Mouse (Mus musculus) naive thymus-derived CD4-positive, alpha-beta T cell, adult 2 months (primary cell): Measurements from ENCODE around the gene Ovol2.

Experiments
- DNase-seq: peaks from one replicate; pipeline ENCODE4 v3.0.0-alpha.2; 2011; ENCODE audit warnings: low read depth

Ovol2 gene

DNA sequence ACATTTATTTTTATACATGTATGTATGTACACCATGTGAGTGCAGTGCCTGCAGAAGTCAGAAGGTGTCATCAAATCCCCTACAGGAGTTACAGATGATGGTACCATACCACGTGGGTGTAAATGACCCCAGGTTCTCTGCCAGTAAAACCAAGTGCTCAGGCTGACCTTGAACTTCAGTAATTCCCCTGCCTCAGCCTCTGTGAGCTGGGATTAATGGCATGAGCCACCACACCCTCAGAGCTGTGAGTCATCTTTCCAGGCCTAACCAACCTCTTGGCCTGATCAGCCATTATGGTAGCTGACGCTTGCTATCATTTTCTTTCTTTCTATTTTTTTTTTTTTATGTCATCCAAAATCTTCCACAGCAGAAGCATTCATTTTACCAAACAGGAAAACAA lies 20.6 kb downstream of the Ovol2 start:
- DNase-seq, result no peak

DNA sequence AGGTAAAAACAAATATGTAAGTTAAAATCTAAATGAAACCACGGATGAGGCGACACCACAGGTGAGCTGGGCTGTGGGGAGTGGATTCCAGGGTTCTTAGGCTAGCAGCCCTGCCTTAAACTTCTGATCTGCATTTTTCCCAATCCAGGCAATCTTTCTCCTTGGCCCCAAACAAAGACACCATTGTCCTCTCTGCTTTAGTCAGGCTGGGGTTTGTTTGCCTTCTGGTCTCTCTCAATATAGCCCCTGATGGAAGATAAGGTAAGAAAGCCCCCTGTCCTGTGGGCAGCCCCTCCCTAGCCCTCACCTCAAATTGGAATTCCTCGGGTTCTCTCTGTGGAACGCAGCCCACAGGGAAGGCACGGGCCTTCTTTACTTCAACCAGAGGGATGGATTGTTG lies 21.7 kb downstream of the Ovol2 start:
- DNase-seq, result no peak

DNA sequence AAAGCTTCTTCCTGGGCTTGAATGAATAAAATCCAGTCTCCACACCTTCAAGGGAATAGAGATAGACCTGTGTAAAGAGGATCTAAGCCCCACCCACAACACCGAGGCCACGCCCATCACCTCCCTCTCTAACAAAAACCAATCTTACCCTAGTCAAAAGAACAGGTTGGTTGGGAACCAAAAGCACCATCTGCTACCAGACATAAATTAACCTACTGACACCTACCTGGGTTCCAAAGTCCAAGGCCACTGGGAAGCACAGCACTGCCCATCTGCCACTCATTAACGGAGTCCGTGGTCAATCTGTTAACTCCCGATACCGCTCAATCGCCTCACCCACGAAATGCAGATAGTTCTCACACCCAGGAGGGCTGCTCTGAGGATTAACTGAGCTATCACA lies 23.4 kb downstream of the Ovol2 start:
- DNase-seq, result no peak

DNA sequence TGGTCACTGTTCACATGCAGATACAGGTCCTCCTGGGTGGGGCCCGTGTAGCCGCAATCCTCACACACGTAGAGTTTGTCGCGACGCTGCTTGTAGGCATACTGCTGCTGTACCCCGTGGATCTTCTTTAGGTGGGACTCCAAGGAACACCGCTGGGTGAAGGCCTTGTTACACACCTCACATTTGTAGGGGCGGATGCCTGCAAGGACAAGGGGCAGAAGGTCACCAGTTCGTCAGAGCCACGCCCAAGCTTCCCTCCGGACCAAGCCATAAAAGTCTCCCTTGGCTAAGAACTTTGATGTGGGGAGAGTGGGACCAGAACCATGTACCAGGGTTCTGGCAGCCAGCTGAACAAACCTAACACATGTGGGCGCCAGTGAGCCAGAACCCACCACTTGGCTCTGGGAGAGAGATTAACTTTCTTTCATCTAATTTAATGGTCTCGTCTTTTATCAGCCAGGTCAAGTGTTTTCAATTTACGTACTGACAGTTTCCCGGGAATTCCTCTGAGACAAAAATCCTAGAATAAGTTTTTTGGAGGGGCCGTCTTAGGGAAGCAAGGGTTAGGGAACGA lies 26.1 kb downstream of the Ovol2 start:
- DNase-seq, result no peak

DNA sequence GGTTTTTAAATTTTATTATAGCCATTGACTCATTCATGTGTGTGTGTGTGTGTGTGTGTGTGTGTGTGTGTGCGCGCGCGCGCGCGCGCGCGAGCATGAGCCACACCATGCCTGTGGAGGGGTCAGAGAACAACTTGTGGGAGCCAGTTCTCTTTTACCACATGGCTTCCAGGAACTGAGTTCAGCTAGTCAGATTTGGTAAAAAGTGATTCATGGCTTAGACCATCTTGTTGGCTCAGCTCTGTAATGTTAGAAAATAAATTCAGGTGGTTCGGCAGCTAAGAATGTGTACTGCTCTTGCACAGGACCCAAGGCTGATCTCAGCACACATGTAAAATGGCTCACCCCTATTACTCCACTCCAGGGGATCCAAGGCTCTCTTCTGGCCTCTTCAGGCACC lies 30.8 kb downstream of the Ovol2 start:
- DNase-seq, result no peak

DNA sequence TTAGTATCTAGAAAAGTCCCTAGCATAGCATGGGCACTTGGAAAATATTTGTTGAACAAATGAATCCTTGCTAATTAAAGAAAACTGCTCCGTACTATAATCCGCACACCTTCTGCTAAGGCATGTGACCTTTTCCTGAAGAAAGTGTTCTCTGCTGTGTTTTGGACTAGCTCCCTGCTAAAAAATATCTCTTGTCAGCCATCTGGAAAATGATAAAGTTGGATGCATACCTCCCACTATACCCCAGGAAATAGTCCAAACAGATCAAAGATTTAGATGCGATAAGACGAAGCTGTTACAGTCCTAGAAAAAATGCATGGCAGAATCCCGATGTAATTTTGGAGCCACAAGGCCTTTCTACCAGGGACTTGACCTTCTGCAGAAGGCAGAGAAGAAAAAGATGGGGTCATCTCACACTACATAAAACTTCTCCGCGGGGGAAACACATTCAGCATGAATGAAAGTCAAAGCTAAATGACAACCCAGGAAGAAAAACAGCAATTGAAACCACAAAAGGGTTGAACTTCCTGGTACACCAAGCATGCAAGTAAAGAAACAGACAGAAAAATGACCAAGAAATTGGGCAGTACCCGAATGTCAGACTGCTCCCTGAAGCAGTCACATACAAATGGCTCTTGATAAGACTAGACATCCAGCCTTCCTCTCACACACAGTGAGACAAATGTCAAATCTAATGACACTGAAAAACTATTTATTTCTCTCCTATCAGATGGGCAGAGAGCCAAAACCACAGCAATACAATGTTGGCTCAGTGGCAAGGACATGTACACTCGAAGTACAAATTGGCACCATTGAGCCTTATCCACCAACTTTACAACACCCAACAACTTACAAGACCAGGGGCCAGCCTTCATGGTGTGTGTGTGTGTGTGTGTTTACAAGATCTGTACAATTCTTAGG lies 31.9 kb downstream of the Ovol2 start:
- peak; percentile 65 for DNase-seq

DNA sequence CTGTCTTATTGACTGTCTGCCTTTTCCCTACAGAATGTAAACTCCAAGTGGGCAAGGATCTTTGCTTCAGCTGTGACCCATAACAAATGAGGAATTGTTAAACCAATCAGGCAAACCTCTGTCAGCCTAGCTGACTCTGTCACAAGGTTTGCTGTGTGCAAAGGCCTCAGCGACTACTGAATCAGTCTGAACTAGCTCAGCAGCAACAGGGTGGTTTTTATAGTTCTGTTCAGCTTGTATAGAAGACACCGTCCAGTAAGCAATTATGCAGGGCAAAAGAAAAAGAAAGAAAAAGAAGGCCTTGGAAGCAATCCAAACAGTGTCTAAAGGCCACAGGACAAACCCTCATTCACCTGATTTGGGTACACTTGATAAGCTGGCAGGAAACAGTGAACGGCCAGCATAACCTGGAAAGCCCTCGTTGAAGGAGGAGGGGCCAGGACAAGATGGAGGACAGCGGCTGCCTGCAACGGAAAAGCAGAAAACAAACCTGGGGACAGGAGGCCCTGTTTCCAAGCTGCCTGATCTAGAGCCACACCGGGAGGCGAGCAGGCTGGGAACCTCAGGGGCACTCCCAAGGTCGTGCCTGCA lies 36.7 kb downstream of the Ovol2 start:
- no peak for DNase-seq

DNA sequence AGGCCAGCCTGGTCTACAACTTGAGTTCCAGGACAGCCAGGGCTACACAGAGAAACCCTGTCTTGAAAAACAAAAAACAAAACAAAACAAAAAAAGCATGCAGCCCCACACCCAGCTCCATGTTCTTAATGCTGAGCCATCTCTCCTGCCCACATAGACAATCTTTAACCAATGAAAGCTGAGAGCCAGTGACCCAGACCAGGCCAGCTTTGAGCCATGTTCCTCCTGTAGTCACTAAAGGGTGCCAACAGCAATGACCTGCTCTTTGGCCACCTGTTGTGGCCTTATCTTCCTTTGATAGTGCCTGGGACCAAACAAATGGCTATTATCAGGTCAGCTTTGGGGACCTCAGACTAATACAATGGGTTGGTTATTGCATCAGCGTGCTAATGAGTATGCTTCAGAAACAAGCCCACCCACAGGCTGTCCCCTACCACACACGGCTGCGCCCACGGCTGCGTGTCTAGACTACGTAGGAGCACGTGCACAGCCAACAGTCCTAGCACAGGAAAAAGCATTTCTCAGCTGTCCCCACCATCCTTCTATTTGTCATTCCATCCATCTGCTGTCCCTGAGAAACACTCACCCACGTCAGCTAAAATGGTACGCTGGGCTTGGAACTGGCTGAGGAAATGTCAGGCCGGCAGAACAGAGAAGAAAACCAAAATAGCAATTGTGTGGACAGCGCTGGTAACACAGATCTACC lies 40.2 kb downstream of the Ovol2 start:
- no peak for DNase-seq

DNA sequence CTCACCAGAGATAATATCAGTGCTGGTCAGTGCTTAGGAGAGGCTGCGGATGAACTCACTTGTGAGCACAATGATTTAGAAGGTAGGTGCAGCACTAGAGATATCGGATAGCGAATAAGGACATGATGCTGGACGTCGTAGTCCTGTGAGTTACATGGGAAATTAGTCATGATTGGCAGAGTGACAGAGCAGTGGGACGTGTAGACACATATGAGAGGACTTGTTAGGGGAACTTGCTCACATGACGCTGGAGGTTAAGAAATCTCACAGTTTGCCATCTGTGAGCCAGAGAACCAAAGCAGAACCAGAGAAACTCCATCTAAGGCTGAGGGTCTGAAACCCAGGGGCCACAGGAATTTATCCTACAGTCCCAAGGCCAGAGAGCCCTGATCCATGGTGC lies 41.6 kb downstream of the Ovol2 start:
- DNase-seq, result no peak

DNA sequence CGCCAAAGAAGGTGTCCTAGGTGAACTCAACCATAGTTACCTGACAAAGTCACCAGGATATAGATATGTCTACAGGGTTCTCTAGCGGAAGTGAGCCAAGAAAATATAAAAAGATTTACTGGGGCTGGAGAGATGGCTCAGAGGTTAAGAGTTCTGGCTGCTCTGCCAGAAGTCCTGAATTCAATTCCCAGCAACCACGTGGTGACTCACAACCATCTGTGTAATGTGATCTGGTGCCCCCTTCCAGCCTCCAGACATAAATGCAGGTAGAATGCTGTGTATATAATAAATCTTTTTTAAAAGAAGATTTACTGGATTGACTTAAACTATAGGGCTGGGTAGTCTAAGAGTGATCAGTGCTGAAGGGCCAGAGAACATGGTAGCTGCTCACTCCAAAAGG lies 50.5 kb downstream of the Ovol2 start:
- DNase-seq, result no peak

DNA sequence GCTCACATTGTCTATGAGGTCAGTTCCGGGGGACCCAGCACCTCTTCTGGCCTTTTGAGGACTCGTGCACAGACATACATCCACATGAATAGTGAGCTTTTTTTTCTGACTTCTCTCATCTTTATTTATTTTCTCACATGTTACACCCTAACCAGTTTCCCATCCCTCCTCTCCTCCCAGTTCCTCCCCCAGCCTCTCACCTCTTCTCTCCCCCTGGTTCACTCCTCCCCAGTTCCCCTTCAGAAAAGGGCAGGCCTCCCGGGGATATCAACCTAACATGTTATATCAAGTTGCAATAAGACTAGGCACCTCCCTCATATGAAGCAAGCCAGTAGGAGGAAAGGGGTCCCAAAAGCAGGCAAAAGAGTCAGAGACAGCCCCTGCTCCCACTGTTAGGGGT lies 51.4 kb downstream of the Ovol2 start:
- no peak for DNase-seq

DNA sequence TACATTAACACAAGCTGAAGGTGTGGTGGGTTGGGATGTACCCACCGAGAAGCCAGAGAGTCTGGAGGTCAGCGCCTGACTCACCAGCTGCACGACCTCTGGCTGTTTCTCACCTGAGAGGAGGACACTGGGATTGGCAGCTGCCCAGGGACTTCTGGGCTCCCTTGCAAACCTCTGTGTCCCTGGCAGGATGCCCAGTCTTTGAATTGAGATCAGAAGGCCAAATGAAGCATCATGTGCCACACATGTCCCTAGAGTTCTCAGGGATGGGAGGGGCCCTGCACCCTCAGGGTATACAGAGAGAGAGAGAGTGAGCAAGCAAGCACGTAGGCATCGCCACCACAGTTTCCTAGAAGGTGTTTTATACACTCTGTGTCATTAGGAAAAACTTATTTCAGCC lies 52.2 kb downstream of the Ovol2 start:
- no peak for DNase-seq

DNA sequence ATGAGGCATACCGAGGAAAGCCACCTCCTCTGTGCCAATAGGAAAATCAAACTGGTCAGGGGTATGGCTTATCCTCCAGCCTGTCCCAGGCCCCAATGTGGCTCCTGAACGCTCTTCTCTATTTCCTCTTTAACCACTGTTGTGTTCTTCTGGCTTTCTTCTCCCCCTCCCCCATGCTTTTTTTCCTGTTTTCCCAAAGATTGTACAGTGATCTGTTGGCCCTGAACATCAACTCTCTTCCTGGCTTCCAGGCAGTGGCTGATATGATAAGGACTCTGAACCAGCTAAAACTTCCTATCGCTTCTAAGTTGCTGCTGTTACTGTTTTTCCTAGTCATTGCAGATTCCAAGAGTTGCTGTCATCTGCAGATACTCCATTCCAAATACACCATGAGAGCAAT lies 55.1 kb downstream of the Ovol2 start:
- DNase-seq, result no peak

DNA sequence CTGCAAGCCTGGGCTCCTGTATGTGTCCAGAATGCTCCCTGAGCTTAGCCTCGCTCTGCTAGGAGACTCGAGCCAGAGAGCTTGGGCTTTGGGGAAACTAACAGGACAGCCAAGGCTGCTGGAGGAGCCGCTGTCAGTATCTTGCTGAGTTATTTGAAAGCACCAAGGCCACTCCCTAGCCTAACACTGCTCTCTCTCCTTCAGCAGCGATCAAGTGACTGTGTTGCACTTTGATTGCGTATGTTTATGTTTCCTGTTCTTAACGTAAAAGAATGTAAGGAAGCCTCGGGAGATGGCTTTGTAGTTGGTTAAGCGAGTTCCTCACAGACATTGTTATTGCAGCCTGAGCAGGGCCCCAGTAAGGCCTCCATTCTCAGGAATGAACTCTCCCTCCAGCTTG lies 57.2 kb downstream of the Ovol2 start:
- peak; percentile 68 for DNase-seq

DNA sequence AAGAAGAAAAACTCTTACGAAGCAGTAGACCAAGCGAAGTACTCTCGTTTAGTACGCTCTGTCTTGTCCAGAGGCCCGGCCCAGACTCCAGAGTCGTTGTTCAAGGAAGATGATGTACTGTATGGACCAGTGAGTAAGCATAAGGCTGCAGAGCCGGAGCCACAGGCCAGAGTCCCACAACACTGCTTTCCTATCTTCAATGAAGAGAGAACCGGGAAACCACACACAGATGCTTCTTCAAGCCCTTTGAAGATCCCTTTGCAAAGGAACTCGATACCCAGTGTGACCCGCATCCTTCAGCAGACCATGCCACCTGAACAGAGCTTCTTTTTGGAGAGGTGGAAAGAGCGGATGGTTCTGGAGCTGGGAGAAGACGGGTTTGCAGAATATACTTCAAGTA lies 59.9 kb downstream of the Ovol2 start:
- no peak for DNase-seq

DNA sequence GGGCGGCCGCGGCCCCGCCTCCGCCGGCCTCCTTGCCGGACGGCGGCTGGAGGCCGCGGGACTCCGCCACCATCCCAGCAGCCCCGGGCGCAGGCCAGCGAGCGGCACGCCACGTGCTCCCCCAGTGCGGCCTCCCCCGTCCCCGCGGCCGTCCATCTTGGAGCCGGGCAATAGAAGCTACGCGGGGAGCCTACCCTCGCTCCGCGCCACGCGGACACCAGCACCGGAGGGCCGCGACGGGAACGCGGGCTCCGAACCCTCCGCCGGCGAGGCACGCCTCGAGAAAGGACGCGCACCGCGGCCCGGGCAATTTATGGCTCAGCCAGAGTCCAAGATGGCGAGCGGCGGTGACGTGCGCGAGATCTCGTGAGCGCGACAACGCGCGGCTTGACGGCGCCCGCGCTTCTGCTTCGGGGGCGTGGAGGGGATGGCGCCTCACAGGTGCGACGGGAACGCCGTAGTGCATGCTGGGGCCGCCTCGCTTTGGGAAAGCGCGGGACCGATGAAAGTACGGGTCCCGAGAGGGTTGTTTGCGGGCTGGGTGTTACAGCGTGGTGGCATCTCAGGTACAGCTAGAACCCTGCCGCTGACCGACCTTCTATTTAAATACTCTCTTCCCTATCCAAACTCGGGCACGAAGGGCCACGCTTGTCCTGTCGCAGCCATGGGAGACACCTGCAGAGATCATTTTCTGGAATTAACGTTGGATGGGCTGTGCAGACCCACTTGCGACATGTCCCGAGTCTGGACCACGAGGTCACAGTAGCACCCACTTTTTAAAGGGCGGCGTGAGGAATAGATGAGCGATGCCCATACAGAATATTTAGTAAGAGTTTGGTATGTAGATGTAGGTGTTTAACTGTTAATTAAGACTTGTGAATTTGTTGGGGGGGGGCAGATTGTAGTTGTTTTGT lies 61.2 kb downstream of the Ovol2 start, which contains the start of the genes Mgme1 and Snx5:
Mgme1 (plus strand) TSS at position 157 of the 914 bp plus-strand sequence.
Snx5 (minus strand) TSS at position 400 of the 914 bp plus-strand sequence.
- peak; percentile 94 for DNase-seq

DNA sequence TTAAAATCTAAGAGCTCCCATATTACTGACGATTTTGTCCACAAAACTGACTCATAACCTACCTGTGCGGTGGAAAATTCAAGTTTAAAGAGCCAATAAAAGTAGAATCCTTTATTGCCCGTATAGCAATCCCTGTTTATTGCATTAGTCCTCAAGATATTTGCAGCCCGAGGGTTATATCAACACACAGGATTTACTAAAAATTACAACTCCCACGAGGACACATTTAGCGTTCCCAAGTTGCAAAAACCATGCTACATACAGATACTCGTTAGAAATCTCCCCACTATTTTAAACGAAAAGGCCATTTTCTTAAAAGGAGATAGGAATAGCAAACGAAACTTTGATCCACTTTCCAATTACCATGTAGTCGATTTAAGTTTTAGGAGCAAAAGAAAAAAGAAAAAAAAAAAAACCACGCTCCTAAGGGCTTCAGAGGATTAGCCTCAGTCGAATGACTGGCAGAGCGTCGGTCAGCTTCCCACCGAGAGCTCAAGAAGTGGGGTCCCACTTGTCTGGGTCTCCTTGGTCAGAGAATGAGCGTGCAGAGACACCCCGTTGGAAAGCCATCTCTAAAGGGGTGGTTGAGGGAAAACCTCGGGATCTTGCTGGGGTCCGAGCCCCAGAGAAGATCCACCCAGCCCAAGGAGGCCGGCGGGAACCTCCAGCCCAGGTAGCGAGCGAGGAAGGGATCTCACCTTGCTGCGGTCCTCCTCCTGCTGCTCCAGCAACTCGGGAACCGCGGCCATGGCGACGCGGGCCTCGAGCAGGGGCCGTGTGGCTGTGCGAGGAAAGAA lies 62.1 kb downstream of the Ovol2 start:
- DNase-seq, result peak; percentile 33

DNA sequence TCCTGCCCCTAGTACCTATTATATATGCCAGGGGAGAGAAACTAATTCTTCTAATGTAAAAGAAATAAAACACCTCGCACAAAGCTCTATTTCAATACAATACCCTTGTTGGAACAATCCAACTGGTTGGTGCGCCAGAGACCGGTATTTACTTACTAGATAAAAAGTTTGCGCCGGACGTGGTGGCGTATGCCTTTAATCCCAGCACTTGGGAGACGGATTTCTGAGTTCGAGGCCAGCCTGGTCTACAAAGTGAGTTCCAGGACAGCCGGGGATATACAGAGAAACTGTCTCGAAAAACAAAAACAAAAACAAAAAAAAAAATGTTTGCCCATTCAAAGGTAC lies 62.7 kb downstream of the Ovol2 start:
- DNase-seq, result peak; percentile 38

DNA sequence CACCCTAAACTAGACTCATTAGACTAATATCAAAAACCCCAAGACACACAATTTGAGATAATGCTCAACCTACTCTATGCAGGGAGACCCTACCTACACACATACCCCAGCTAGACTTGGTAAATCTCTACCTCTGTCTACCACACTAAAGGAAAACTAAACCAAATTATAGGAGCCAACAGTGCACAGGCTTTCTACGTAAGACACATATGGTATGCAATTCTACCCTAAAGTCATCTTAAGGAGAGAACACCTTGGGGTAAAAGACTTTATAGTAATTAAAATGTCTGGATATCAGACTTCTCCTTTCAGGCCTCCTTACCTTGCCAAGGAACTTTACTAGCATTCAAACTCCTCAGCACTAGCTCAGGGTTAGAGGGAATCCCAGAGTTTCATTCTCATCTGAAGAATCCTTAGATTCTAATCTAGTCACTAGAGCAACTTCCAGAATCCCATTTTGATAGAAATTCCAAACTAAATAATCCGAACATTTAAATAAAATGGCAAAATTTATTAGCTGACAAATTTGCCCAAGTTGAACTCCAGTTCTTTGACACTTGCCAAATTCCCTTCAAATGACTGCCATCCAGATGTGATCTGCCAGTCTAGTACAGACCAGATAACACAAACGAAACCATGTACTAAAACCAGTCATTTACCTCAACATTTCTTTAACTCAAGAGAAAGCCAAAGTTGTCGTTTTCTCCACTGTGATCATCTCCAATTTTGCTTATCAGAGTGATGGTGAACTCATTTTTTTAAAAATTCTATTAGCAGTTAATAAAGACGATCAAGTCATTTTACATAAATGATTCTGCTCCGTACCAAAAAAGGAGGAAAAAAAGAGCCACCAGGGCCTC lies 63.3 kb downstream of the Ovol2 start:
- no peak for DNase-seq

DNA sequence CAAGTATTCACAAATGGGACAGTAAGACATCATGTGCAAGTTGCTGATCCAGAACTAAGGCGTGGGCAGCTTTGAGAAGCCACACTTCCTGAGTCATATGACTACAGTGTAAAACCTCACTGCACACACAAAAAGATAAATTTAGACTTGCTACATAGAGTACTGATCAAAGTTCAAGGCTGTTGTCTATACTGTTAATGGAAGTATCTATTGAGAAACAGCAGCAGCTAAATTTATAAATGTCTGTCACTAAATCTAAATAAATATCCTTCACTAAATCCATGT lies 64.3 kb downstream of the Ovol2 start:
- DNase-seq, result peak; percentile 74
